Mouse (Mus musculus) forebrain, embryonic 14.5 days (tissue): ENCODE measurements around the gene Gm10282. TPM values are rescaled to one million over a fixed set of nuclear protein-coding genes. Genes with fewer than 3 reads are reported as not detected.

Experiments
- ATAC-seq: fragments of 200-750 bp; cut with Nextera tagmentation; 2 replicates; pipeline ENCODE4 v1.8.0; 2017; ENCODE audit warnings: mild to moderate bottlenecking, moderate library complexity
- DNase-seq: peaks from one replicate; pipeline ENCODE4 v3.0.0-alpha.2; 2015; ENCODE audit warnings: low spot score
- H3K27ac ChIP-seq: fragments of 300-500 bp; sonication (generic); 2 replicates; pipeline ENCODE4 v1.5.1; 2014; ENCODE audit warnings: low read depth, mild to moderate bottlenecking, control low read depth, low read length, moderate library complexity
- H3K27me3 ChIP-seq: fragments of 300-500 bp; sonication (generic); replicated peaks from 2 replicates; pipeline ENCODE4 v1.6.1; 2014; ENCODE audit warnings: low read length, control low read depth, mixed read lengths; ENCODE audit not compliant: control insufficient read depth, insufficient read depth
- H3K36me3 ChIP-seq: fragments of 300-500 bp; sonication (generic); 2 replicates; pipeline ENCODE4 v1.6.1; 2014; ENCODE audit warnings: low read length, control low read depth; ENCODE audit not compliant: control insufficient read depth, insufficient read depth
- H3K4me1 ChIP-seq: fragments of 300-500 bp; sonication (generic); 2 replicates; pipeline ENCODE4 v1.6.1; 2014; ENCODE audit warnings: antibody characterized with exemption, low read length, control low read depth; ENCODE audit not compliant: control insufficient read depth, insufficient read depth
- H3K4me2 ChIP-seq: fragments of 300-500 bp; sonication (generic); 2 replicates; pipeline ENCODE4 v1.6.1; 2014; ENCODE audit warnings: mild to moderate bottlenecking, control low read depth, low read length
- H3K4me3 ChIP-seq: fragments of 300-500 bp; sonication (generic); 2 replicates; pipeline ENCODE4 v1.5.1; 2014; ENCODE audit warnings: low read depth, low read length, control low read depth
- H3K9ac ChIP-seq: fragments of 300-500 bp; sonication (generic); 2 replicates; pipeline ENCODE4 v1.6.1; 2014; ENCODE audit warnings: mild to moderate bottlenecking, low read length, control low read depth, moderate library complexity
- H3K9me3 ChIP-seq: fragments of 300-500 bp; sonication (generic); replicated peaks from 2 replicates; pipeline ENCODE4 v1.6.1; 2016; ENCODE audit warnings: low read length, control low read depth, mixed read lengths; ENCODE audit not compliant: control insufficient read depth
- WGBS: fragments of 180-500 bp; shearing (Covaris S2); extraction: QIAGEN DNeasy Blood & Tissue Kit; methylation state at CpG from one replicate; pipeline ENCODE4 v1.1.7; 2014; 5-methylcytosine and 5-hydroxymethylcytosine counted together
- polyA plus RNA-seq: library from polyadenylated mRNA; unstranded; fragments of >200 nt; fragmentation: Nextera tagmentation; extraction: Ambion mirVana; gene quantifications from 2 replicates; pipeline ENCODE4 v1.2.1, GENCODE M21; 2014

Gene Gm10282
- polyA plus RNA-seq, 1 experiment from 2014 or later, result 31.0 TPM

GRCm38 (mm10) chr8:72306913-72307312 lies 1.9 kb upstream of the Gm10282 start:
- no peaks in the 10 kb centered on the region for H3K4me1 ChIP-seq
- H3K27ac ChIP-seq, result no peak overlapping the region
- H3K4me2 ChIP-seq, result no peak overlapping the region
- H3K36me3 ChIP-seq, result no peaks in the 10 kb centered on the region
- 91% methylated on average over 5 of the region's 5 CpGs for WGBS
- no peak for ATAC-seq
- no peaks in the 10 kb centered on the region for H3K9me3 ChIP-seq
- no peak overlapping the region for H3K9ac ChIP-seq
- no peak overlapping the region for H3K4me3 ChIP-seq
- DNase-seq, result no peak
- no peaks in the 10 kb centered on the region for H3K27me3 ChIP-seq

GRCm38 (mm10) chr8:72303633-72304032 lies 1.4 kb downstream of the Gm10282 start:
- H3K27me3 ChIP-seq, result no peaks in the 10 kb centered on the region
- DNase-seq, result no peak
- no peaks in the 10 kb centered on the region for H3K4me1 ChIP-seq
- ATAC-seq, result no peak
- no peak overlapping the region for H3K4me3 ChIP-seq
- H3K27ac ChIP-seq, result no peak overlapping the region
- H3K4me2 ChIP-seq, result no peak overlapping the region
- no peaks in the 10 kb centered on the region for H3K9me3 ChIP-seq
- H3K9ac ChIP-seq, result no peak overlapping the region
- H3K36me3 ChIP-seq, result no peaks in the 10 kb centered on the region
- 68% methylated on average over 8 of the region's 8 CpGs for WGBS

- 71% methylated on average over 8 of the region's 8 CpGs for WGBS
- H3K9me3 ChIP-seq, result no peaks in the 10 kb centered on the region
- no peak for ATAC-seq
Measured at GRCm38 (mm10) chr8:72302986-72303612, 2.0 kb downstream of the Gm10282 start.

GRCm38 (mm10) chr8:72301497-72301896 lies 3.6 kb downstream of the Gm10282 start:
- DNase-seq (no peak), ATAC-seq (no peak)
- 82% methylated on average over 5 of the region's 5 CpGs for WGBS
- Histone ChIP-seq H3K27ac (no peak overlapping the region), H3K4me1 (no peaks in the 10 kb centered on the region), H3K27me3 (no peaks in the 10 kb centered on the region), H3K4me2 (no peak overlapping the region), H3K36me3 (no peaks in the 10 kb centered on the region), H3K9ac (no peak overlapping the region), H3K9me3 (no peaks in the 10 kb centered on the region), H3K4me3 (no peak overlapping the region)

More at GRCm38 (mm10) chr8:72302986-72303612, 2.0 kb downstream of the Gm10282 start:
- Histone ChIP-seq H3K4me3 (no peak overlapping the region), H3K9ac (no peak overlapping the region), H3K4me2 (no peak overlapping the region), H3K27ac (no peak overlapping the region), H3K27me3 (no peaks in the 10 kb centered on the region), H3K36me3 (no peaks in the 10 kb centered on the region), H3K4me1 (no peaks in the 10 kb centered on the region)
- no peak for DNase-seq

GRCm38 (mm10) chr8:72300654-72301400 lies 4.2 kb downstream of the Gm10282 start:
- no peak overlapping the region for H3K9ac ChIP-seq
- ATAC-seq (no peak), DNase-seq (no peak)
- H3K4me3 ChIP-seq, result no peak overlapping the region
- no peaks in the 10 kb centered on the region for H3K36me3 ChIP-seq
- H3K27ac ChIP-seq, result no peak overlapping the region
- no peaks in the 10 kb centered on the region for H3K4me1 ChIP-seq
- H3K9me3 ChIP-seq, result no peaks in the 10 kb centered on the region
- no peak overlapping the region for H3K4me2 ChIP-seq
- WGBS, result 84% methylated on average over 9 of the region's 9 CpGs
- H3K27me3 ChIP-seq, result no peaks in the 10 kb centered on the region

- ATAC-seq (no peak), DNase-seq (no peak)
- H3K27me3 ChIP-seq, result no peaks in the 10 kb centered on the region
- WGBS, result 78% methylated on average over 1 of the region's 1 CpGs
- H3K4me3 ChIP-seq, result no peak overlapping the region
- no peaks in the 10 kb centered on the region for H3K36me3 ChIP-seq
- H3K9me3 ChIP-seq, result no peaks in the 10 kb centered on the region
- no peak overlapping the region for H3K9ac ChIP-seq
- no peak overlapping the region for H3K4me2 ChIP-seq
- H3K27ac ChIP-seq, result no peak overlapping the region
- no peaks in the 10 kb centered on the region for H3K4me1 ChIP-seq
Measured at GRCm38 (mm10) chr8:72298928-72299327, 6.1 kb downstream of the Gm10282 start.

GRCm38 (mm10) chr8:72296561-72296960 lies 8.5 kb downstream of the Gm10282 start:
- Histone ChIP-seq H3K36me3 (no peaks in the 10 kb centered on the region), H3K27me3 (no peaks in the 10 kb centered on the region), H3K4me2 (no peak overlapping the region), H3K9me3 (no peaks in the 10 kb centered on the region), H3K4me1 (no peaks in the 10 kb centered on the region), H3K27ac (no peak overlapping the region), H3K9ac (no peak overlapping the region), H3K4me3 (no peak overlapping the region)
- DNase-seq (no peak), ATAC-seq (no peak)
- WGBS, result 95% methylated on average over 7 of the region's 8 CpGs

GRCm38 (mm10) chr8:72295679-72296078 lies 9.4 kb downstream of the Gm10282 start:
- 57% methylated on average over 8 of the region's 8 CpGs for WGBS
- H3K27ac ChIP-seq, result no peak overlapping the region; the same call in 1 of the 2 replicates
- no peak overlapping the region for H3K9ac ChIP-seq
- no peak overlapping the region for H3K4me3 ChIP-seq
- peak; percentile 65 for DNase-seq
- H3K9me3 ChIP-seq, result no peaks in the 10 kb centered on the region
- H3K36me3 ChIP-seq, result no peaks in the 10 kb centered on the region
- ATAC-seq, result peak; percentile 73; the same call in 1 of the 2 replicates
- no peaks in the 10 kb centered on the region for H3K27me3 ChIP-seq
- no peak overlapping the region for H3K4me2 ChIP-seq
- no peaks in the 10 kb centered on the region for H3K4me1 ChIP-seq

GRCm38 (mm10) chr8:72295125-72295524 lies 9.9 kb downstream of the Gm10282 start:
- H3K9ac ChIP-seq, result no peak overlapping the region
- H3K4me3 ChIP-seq, result no peak overlapping the region
- no peaks in the 10 kb centered on the region for H3K9me3 ChIP-seq
- H3K36me3 ChIP-seq, result no peaks in the 10 kb centered on the region
- ATAC-seq (no peak), DNase-seq (no peak)
- no peak overlapping the region for H3K4me2 ChIP-seq
- H3K4me1 ChIP-seq, result no peaks in the 10 kb centered on the region
- WGBS, result 66% methylated on average over 3 of the region's 3 CpGs
- no peaks in the 10 kb centered on the region for H3K27me3 ChIP-seq
- H3K27ac ChIP-seq, result no peak overlapping the region
